Mouse (Mus musculus): Measurements from ENCODE around the gene Psd. TPM values are rescaled to one million over a fixed set of nuclear protein-coding genes. Genes with fewer than 3 reads are reported as not detected.
A peak's percentile ranks its signal among the peaks of the same experiment; 100 is the strongest.

The Psd gene
- polyA plus RNA-seq (2012; rRNA removed): 292 and 297 TPM in 2 replicates

DNA sequence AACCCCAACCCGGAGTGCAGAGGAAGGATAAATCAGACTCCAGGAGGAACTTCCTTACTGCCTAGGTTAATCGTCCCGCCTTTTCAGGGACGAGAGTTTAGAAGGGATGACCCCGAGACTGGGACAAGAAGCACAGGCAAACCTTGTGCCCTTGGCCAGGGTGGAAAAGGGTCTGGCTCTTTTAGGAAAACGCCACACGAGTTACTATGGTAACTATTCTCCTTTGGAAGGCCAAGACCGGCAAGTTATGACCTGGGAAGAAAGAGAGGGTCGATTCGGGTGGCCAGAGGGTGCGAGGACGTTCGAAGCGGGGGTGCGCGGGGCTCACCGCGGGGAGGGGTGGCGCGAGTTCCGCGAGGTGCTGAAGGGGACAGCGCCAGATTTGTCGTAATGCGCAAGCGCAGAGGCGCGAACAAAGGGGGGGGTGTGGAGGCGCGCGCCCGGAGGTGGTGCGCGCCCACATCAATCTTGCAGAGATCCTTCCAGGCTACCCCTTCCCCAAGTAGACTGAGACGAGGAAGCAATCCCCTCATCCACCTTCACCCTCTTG lies at the start of gene Psd:
Gene Psd (minus strand): TSS at position 401 of the 550 bp plus-strand sequence.
- TF ChIP-seq POLR2A (IDR thresholded peaks at IDR 0.05; ENCODE audit: borderline replicate concordance, extremely low read depth, insufficient read depth, insufficient read length, poor library complexity, severe bottlenecking) (peak; percentile 21; the same call in 1 of the 2 replicates), CTCF (IDR thresholded peaks at IDR 0.05; ENCODE audit: borderline replicate concordance, extremely low read depth, insufficient read depth, insufficient read length) (no peak)
- peak; percentile 91 for DNase-seq (ENCODE audit: low read depth)

DNA sequence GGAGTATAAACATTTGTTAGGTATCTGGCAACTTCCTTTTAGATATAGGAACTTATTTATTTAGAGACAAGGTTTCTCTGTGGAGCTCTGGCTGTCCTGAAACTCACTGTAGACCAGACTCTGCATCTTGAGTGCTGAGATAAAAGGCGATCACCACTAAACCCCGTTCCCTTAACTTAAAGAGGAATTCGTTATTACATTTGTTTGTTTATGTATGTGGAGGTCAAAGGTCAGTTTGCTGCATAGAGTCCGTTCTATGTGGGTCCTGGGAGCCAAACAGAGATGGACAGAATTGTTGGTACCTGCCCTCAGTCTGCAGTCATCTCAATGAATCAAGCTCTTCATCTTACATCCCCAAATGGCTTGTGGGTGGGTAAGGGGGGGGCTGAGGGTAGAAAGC lies 48.9 kb upstream of the Psd start:
- TF ChIP-seq CTCF (IDR thresholded peaks at IDR 0.05; ENCODE audit: borderline replicate concordance, extremely low read depth, insufficient read depth, insufficient read length) (no peak), POLR2A (IDR thresholded peaks at IDR 0.05; ENCODE audit: borderline replicate concordance, extremely low read depth, insufficient read depth, insufficient read length, poor library complexity, severe bottlenecking) (no peak)
- no peak for DNase-seq (ENCODE audit: low read depth)

- DNase-seq (ENCODE audit: low read depth): peak; percentile 83
- TF ChIP-seq CTCF (IDR thresholded peaks at IDR 0.05; ENCODE audit: borderline replicate concordance, extremely low read depth, insufficient read depth, insufficient read length): no peak
Observed at GRCm38 (mm10) chr19:46375489-46375888, 48.5 kb upstream of the Psd start.

- DNase-seq (ENCODE audit: low read depth): no peak
- TF ChIP-seq CTCF (IDR thresholded peaks at IDR 0.05; ENCODE audit: borderline replicate concordance, extremely low read depth, insufficient read depth, insufficient read length): no peak
- no peak for TF ChIP-seq POLR2A (IDR thresholded peaks at IDR 0.05; ENCODE audit: borderline replicate concordance, extremely low read depth, insufficient read depth, insufficient read length, poor library complexity, severe bottlenecking)
Observed at GRCm38 (mm10) chr19:46374477-46375088, 47.6 kb upstream of the Psd start.

DNA sequence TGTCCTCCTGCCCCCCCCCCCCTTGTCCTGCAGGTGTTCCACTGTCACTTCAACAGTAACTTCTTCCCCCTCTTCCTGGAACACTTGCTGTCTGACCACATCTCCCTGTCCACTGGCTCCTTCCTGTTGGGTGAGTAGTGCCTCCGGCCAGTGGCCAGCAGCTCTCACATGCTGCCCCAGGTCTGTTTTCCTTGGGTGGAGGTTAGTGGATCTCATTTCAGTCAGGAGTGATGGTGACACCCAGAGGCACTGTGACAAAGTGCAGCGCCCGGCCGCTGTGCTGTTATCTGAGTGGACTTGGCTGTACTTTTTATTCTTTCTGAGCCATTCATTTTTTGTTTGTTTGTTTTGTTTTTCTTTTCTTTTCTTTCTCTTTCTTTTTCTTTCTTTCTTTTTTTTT lies 42.2 kb upstream of the Psd start:
- no peak for TF ChIP-seq POLR2A (IDR thresholded peaks at IDR 0.05; ENCODE audit: borderline replicate concordance, extremely low read depth, insufficient read depth, insufficient read length, poor library complexity, severe bottlenecking)
- TF ChIP-seq CTCF (IDR thresholded peaks at IDR 0.05; ENCODE audit: borderline replicate concordance, extremely low read depth, insufficient read depth, insufficient read length): peak; percentile 70
- peak; percentile 60 for DNase-seq (ENCODE audit: low read depth)

DNA sequence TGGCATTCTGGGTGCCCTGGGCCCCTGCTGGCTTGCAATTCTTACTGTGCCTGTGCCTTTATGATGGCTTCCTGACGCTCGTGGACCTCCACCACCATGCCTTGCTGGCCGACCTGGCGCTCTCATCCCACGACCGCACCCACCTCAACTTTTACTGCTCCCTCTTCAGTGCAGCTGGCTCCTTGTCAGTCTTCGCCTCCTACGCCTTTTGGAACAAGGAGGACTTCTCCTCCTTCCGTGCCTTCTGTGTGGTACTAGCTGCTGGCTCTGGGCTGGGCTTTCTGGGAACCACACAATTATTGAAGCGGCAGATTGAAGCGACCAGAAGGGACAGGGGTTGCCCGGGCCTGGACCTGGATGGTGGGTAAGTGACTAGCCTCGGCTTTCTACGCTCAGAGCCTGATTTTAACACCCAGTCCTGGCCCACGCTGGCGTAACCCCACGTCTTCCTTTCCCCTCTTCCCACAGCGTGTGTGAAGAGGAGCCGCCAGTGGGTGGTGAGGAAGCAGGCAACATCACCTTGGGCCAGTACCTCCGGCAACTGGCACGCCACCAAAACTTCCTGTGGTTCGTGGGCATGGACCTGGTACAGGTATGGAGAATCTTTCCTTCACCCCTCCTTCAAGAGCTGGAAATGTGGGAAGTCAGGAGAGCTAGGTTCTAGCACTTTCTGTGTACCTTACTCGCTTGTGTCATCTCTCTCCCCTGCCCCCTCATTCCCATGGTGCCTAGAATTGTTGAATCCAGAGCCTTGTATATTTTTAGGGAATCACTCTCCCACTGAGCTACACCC lies 41.0 kb upstream of the Psd start:
- DNase-seq (ENCODE audit: low read depth): no peak
- TF ChIP-seq CTCF (IDR thresholded peaks at IDR 0.05; ENCODE audit: borderline replicate concordance, extremely low read depth, insufficient read depth, insufficient read length): no peak
- no peak for TF ChIP-seq POLR2A (IDR thresholded peaks at IDR 0.05; ENCODE audit: borderline replicate concordance, extremely low read depth, insufficient read depth, insufficient read length, poor library complexity, severe bottlenecking)

DNA sequence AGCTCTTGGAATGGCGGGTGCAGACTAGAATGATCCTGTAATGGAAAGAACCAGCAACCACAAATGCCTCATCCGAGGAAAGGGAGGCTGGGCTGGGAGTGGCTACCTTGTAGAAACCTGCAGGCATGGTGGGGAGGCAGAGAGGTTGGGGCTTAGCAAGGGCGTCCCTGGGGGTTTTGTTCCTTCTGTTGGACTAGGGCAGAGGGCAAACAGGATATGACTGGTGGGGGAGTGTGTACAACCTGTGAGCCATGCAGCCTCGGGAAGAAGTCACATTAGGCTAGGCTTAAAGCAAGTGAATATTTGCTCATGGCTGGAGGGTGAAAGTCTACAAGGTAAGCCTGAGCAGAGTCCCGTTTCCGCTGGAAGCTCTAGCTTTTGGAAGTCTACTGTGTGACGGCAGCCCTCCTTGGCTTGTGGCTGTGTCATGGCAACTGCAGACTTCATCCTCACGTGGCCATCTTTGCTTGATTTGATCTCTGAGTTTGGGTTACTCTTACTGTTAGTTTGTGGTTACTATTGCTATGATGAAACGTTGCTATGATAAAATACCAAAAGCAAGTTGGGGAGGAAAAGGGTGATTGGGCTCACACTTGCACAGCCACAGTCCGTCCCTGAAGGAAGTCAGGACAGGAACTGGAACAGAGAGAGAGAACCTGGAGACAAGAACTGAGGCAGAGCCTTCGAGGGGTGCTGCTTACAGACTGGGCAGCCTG lies 36.5 kb upstream of the Psd start:
- no peak for TF ChIP-seq POLR2A (IDR thresholded peaks at IDR 0.05; ENCODE audit: borderline replicate concordance, extremely low read depth, insufficient read depth, insufficient read length, poor library complexity, severe bottlenecking)
- TF ChIP-seq CTCF (IDR thresholded peaks at IDR 0.05; ENCODE audit: borderline replicate concordance, extremely low read depth, insufficient read depth, insufficient read length): no peak
- DNase-seq (ENCODE audit: low read depth): no peak

- no peak for DNase-seq (ENCODE audit: low read depth)
- TF ChIP-seq POLR2A (IDR thresholded peaks at IDR 0.05; ENCODE audit: borderline replicate concordance, extremely low read depth, insufficient read depth, insufficient read length, poor library complexity, severe bottlenecking): no peak
- no peak for TF ChIP-seq CTCF (IDR thresholded peaks at IDR 0.05; ENCODE audit: borderline replicate concordance, extremely low read depth, insufficient read depth, insufficient read length)
Observed at GRCm38 (mm10) chr19:46362104-46362503, 35.1 kb upstream of the Psd start.

- DNase-seq (ENCODE audit: low read depth): no peak
- TF ChIP-seq CTCF (IDR thresholded peaks at IDR 0.05; ENCODE audit: borderline replicate concordance, extremely low read depth, insufficient read depth, insufficient read length): no peak
- TF ChIP-seq POLR2A (IDR thresholded peaks at IDR 0.05; ENCODE audit: borderline replicate concordance, extremely low read depth, insufficient read depth, insufficient read length, poor library complexity, severe bottlenecking): no peak
Observed at GRCm38 (mm10) chr19:46358381-46358780, 31.4 kb upstream of the Psd start.

- TF ChIP-seq CTCF (IDR thresholded peaks at IDR 0.05; ENCODE audit: borderline replicate concordance, extremely low read depth, insufficient read depth, insufficient read length) (no peak), POLR2A (IDR thresholded peaks at IDR 0.05; ENCODE audit: borderline replicate concordance, extremely low read depth, insufficient read depth, insufficient read length, poor library complexity, severe bottlenecking) (no peak)
- DNase-seq (ENCODE audit: low read depth): no peak
Observed at GRCm38 (mm10) chr19:46357344-46358280, 30.7 kb upstream of the Psd start.
